Mouse (Mus musculus) T-helper 2 cell (primary cell): Measurements from ENCODE around the gene Cinp.
"Not testable (repeated sequence)": the region's sequence is repeated elsewhere in the genome, so short reads cannot be mapped to it uniquely, and the experiment has no call there.

Source experiments
- in situ Hi-C: fragments of 300-600 bp; cut with MboI, MseI; formaldehyde crosslinking; loops from one replicate; pipeline ENCODE4 v1.15.1; 2025; ENCODE audit warnings: high pct_unique_total_duplicates

Cinp gene

DNA sequence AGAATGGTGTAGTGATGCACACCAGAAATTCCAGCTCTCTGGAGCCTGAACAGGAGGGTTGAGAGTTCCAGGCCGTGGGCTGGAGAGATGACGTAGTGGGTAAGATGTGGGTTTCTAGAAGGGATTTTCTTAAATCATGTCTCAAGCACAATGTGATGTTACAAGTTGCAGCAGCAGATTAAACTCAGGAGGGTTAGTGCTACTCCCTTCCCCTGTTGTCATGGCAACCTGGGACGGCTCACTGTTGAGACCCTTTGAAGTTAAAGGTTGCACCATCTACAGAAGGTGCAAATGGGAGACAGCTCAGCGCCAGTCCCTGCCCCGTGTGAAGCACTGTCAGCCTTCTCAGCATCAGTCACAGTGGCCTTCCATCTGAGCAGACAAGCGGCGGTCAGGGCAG is 27.7 kb downstream of the Cinp start:
- in situ Hi-C loops, result no loop called here

DNA sequence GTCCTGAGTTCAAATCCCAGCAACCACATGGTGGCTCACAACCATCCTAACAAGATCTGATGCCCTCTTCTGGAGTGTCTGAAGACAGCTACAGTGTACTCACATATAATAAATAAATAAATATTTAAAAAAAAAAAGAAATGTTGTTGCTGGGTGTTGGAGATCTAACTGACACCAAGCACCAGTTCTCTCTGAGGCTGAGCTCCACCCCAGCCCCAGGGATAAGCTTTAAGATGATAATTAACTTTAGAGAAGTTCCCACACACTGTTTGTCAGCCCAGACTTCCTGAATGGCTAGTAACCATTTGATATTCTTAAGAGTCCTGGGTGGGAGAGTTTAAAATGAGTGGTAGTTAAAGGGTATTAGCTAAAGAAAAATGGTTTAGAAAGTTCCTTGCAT is 28.7 kb downstream of the Cinp start:
- in situ Hi-C loops, result no loop called here

- in situ Hi-C loops, result not testable (repeated sequence)
Observed at GRCm38 (mm10) chr12:110858681-110859080, 30.3 kb downstream of the Cinp start.

DNA sequence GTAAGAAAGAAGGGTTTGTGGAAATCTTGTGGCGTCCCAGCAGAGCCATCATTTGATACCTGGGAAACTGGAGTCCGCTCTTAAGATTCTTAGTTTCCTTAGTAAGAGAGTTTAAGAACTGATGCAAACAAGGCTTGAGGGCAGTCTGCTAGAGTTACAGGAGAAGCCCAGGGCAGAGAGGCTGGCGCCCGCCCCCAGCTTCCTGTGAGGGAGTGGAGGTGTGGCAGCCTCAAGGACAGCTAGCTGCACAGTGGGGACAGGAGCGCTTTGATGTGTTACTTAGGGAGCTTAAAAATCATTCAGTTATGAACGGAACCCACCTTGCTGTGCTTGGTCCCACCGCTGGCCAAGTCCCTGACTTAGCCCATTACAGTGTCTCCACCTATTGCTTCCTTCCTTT is 31.7 kb downstream of the Cinp start:
- in situ Hi-C loops, result no loop called here

DNA sequence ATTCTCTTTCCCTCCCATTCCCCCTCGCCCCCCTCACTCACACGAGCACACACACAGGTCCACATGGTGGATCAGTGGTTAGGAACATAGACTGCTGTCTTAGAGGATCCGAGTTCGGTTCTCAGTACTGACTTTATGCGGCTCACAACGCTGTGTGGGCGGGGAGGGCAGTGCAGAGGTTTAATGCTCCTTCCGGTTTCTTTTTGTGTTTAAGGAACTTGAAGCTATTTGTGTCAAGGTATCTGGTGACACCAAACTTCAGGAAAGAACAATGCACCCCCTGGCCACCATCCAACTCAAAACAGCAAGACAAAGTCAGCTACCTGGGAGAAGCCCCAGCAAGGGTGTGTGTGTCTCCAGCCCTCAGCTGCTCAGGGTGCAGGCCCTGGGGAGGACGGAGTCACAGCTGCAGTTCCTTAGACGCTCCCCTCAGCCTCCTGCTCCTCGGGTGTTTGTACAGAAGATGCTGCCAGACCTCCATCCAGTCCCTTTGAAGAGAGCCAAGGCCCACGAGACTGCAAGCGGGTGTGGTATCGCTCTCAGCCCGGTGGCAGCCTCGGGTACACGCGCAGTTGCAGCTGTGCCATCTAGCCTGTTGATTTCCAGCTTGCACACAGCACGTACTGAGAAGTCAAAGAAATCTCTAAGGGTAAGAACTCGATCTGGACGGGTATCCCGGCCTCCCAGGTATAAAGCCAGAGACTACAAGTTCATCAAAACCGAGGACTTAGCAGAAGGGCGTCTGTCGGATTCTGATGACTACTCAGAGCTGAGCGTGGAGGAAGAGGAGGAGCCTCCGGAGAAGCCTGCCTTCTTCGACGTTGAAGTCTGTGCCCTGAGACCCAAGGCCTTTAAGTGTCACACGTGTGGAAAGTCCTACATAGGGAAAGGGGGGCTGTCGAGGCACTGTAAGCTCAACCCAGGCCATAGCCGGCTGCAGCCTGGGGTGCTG is 33.9 kb downstream of the Cinp start:
- in situ Hi-C loops, result no loop called here

- in situ Hi-C loops, result no loop called here
Observed at GRCm38 (mm10) chr12:110851923-110852322, 37.0 kb downstream of the Cinp start.

DNA sequence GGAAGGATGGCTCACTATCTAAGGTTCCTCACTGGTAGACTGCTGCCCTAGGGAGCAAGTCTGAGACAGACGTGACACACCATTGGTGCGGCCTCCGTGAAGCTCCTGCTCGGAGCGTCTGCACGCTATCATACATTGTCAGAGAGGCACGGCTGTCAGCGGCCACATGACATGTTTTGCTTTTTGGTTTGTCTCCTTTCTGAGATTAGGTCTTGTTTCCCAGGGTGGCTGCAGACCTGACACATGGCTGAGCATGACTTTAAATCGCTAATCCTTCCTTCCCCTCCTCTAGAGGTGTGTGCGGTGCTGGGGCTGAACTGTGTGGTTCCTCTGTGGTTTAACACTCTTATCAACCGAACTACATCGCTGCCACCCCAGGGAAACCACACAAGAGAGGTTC is 37.5 kb downstream of the Cinp start:
- in situ Hi-C loops, result no loop called here

DNA sequence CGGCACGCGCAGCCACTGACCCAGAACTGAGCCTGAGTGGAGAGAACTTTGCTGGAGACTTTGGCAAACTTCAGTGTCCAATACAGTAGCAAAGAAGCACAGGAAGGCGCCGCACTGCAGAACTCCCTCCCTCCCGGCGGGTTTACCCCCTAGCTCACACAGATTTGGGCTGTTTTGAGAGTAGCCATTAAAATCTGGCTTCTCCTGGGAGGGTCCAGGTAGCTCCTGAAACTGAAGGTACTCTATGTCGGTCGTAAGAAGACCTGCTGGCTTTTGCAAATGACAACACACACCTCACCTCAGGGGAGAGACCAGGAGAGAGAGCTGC is 38.1 kb downstream of the Cinp start:
- in situ Hi-C loops, result no loop called here

DNA sequence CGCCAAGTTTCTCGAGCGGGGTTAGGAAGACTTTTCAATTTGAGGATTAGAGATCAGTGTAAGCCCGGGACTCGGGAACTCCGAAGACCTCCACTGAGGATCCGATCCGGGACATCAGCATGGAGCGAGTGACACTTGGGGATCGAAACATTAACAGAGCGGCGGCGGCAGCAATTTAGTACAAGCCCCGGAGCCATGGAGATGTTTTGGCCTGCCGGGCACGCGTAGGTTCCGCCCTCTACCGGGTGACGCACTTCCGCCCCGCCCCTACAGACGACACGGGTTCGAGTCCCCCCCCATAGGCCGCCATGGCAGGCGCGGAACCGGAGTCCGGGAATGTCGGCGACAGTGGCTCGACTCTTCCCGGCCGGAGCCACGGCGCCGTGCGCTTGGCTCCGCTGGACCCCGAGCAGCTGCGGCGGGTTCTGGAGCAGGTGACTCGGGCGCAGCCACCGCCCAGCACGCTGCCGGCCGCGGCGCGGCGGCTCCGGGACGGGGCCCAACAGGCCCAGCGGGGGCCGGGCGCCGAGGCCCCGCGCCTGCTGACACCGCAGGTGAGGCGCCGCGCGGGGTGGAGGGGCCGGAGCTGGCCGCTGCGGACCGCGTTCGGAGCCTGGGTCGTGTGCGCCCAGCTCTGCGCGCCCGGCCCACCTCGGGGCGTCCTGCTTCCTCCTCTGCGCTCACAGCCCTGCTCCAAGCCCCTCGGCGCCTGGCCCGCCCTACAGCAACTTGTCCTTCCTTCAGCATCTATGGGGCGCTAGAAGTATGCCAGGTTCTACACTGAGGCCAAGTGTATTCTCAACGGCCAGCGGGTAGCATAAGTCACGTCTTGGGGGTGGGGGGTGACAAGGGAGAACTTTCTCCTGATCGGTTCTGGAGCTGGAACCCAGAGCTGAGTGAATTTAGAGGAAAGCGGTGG is 38.7 kb downstream of the Cinp start, which contains the start of gene Zfp839:
Gene Zfp839 (plus strand): TSS at position 244 of the 919 bp plus-strand sequence.
- in situ Hi-C loops, result no loop called here

GRCm38 (mm10) chr12:110846191-110846765 is 42.7 kb downstream of the Cinp start:
- in situ Hi-C loops, result no loop called here

DNA sequence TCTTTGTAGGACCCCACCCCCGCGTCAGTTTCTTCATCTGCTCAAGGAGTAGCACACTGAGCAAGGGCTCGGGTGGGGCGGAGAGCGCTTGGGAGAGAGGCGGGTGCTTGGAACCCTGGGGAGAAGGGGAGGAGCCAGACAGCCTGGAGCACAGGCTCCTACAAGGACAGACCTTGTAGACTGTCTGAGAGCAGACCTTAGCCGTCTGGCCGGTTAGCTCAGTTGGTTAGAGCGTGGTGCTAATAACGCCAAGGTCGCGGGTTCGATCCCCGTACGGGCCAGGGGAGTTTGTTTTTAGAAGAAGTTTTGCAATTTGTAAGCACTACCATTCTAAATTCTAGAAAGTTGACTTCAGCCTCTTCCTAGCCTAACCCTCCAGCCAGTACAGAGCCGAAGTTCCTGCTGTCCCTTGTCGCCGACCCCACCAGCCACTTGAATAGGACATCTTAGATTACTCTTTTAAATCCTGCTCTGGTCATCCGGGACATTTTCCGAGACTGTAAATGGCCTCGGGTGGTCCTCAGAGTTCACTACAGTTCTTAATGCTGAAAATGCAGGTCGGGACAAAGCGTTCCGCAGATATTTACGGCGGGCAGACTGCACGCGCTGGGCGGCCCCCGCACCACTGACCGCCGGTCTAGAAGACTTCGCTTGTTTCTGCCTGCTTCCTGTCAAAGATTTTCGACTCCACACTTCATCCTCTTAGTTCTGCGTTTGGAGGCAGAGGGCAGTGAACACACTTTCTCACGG is 43.6 kb downstream of the Cinp start:
- in situ Hi-C loops, result no loop called here

- in situ Hi-C loops, result loop anchor here (5.0 kb wide), 1 partner anchor 242 kb away; the partner anchor contains the start of gene Dync1h1
Observed at GRCm38 (mm10) chr12:110844227-110845130, 44.5 kb downstream of the Cinp start.

DNA sequence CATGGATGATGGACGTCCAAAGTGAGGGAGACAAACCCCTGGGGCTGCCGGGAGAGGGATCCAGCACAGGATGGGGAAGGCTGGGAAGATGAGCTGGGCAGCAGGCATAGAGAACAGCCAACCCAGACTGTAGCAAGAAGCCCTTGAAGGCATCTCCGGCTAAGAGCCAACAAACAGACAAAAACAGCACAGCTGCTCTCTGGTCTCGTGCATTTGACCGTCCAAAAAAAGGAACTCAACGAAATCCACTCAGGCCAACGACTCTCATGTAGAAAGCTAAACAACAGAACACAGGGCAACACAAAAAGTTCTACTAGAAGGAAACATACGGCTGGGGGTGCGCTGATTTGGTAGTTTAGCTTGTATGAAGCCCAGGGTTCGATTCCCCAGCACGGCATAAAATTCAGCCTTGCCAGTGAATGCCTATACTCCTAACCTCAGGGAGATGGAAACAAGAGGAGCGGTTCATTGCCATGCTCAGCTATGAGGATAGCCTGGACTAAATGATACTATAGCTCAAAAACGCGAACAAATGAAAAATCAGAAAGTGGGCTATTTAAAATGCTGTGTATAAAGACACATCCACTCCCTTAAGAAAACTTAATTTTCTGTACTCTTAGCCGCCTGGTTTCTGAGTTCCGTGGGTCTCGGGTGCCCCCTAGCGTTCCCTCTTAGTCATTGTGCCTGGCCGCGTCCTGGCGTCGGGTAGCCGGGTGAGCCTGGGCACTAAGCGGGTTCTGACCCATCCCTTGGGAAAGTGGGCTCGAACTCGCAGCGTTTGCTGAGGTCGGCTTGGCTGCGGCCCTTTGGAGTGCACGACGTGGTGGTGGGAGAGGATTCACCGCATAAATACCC is 45.5 kb downstream of the Cinp start:
- in situ Hi-C loops, result loop anchor here (5.0 kb wide), 1 partner anchor 241 kb away; the partner anchor contains the start of gene Dync1h1

DNA sequence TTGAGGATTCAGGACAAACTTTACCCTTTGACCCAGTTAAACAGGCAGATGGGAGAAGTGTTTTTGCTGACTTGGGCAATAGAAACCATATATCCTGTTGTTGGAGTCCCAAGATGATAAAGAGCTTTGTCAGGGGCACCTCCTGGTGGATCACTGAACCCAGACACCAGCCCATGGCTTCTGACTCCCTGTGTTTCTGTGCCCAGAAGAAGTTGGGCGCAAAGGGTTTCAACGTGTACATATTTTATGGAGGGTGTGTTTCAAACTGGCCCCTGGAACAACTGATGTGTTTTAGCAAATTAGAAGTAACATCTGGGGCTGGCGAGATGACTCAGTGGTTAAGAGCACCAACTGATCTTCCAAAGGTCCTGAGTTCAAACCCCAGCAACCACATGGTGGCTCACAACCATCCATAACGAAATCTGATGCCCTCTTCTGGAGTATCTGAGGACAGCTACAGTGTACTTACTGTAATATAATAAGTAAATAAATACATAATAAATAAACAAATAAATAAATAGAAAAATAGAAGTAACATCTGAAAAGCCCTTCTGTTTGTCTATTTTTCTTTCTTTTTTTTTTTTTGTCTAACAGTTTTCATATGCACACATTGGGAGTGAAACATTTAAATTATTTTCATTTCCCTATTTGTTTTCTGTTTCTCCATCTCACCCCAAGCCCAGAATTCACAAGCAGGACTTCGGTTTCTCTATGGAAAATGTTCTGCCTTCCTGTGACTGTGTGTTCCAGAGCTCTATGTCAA is 47.0 kb downstream of the Cinp start:
- in situ Hi-C loops, result loop anchor here (5.0 kb wide), 1 partner anchor 240 kb away; the partner anchor contains the start of gene Dync1h1

GRCm38 (mm10) chr12:110840348-110841198 is 48.4 kb downstream of the Cinp start, which contains the start of gene Mok:
Gene Mok (minus strand): TSS chr12:110840939.
- in situ Hi-C loops, result loop anchor here (5.0 kb wide), 1 partner anchor 238 kb away; the partner anchor contains the start of gene Dync1h1

- in situ Hi-C loops, result loop anchor here (10.0 kb wide), 1 partner anchor 133 kb away; the partner anchor contains the start of gene Hsp90aa1
Observed at GRCm38 (mm10) chr12:110837850-110838249, 51.1 kb downstream of the Cinp start.
